Mouse (Mus musculus): ENCODE results near the gene Map4k1. TPM values are rescaled to one million over a fixed set of nuclear protein-coding genes. Genes with fewer than 3 reads are reported as not detected.
A peak's percentile ranks its signal among the peaks of the same experiment; 100 is the strongest.

Gene Map4k1
- polyA plus RNA-seq, 1 experiment from 2014 or later, result 12.1 TPM

DNA sequence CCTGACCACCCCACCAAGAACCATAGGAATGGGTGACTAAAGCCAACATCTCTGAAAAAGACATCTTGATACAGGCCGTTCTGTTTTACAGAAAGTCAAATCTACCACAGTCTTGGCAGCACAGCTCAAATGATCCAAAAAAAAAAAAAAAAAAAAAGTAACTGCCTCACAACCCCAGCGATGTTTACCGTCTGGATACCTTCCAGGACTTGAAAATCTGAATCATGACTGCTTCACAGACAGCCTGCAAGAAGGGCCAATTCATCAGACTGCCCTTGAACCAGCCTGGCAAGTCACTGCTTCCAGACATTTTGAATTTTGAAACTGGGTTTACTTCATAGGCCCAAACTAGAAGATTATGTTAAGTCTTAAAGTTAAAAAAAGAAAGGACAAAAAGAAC is 29.1 kb upstream of the Map4k1 start:
- DNase-seq (ENCODE audit: low spot score) (no peak), ATAC-seq (ENCODE audit: insufficient number of reproducible peaks, low FRiP score, low TSS enrichment, low read depth) (no peak)
- Histone ChIP-seq H3K4me1 (ENCODE audit: control insufficient read depth, insufficient read depth, low read length) (peaks cover 48% of the 10 kb centered on the region), H3K36me3 (ENCODE audit: control insufficient read depth, insufficient read depth, low read length) (no peaks in the 10 kb centered on the region), H3K27me3 (ENCODE audit: control insufficient read depth, insufficient read depth, low read length) (no peaks in the 10 kb centered on the region), H3K9me3 (ENCODE audit: control insufficient read depth, low read length) (no peaks in the 10 kb centered on the region), H3K4me3 (ENCODE audit: low read depth, low read length) (no peak overlapping the region), H3K4me2 (ENCODE audit: low read depth, severe bottlenecking) (peak overlapping the region; percentile 20), H3K27ac (replicated peaks; ENCODE audit: low read depth, low read length) (no peak overlapping the region; the same call in 1 of the 2 replicates), H3K9ac (ENCODE audit: low read length) (no peak overlapping the region)
- 49% methylated on average over 3 of the region's 3 CpGs for WGBS

DNA sequence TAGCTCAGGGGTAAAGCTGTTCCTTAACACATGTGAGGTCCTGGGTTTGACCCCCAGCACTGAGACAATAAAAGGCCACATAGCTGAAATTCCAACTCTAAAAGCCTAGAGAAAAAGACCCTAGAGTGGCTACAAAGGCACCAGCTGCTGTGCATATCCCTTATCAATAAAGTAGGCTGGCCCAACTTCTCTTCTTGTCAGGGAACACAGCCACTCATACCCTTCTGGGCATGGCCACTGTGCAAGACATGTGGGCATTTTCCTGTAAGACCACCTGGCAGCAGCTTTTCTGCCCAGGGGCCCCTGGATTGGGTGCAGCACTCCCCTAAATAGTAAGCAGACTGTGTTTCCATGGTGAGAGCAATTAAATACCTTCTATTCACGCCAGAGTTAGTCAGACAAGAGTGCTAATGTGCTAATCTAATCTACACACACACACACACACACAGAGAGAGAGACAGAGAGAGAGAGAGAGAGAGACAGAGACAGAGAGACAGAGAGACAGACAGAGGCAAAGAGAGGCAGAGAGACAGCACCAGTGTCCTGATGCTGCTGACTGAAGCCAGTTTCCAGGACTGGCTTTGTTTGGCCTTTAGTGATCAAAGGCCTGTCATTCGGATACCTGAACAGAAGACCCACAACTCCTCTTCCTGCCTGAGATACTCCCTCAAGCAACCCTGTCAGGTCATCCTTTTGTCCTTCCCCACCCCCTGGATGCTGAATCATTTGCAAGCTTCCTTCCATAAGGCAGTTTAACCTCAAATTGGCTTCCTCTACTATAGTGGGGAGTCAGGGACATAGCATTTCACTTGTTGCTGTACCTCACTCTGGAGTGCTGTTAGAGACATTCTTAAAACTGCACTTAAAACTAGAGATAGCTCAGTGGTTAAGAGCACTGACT is 28.1 kb upstream of the Map4k1 start:
- H3K4me2 ChIP-seq (ENCODE audit: low read depth, severe bottlenecking), result peak overlapping the region; percentile 27; the same call in 1 of the 2 replicates
- no peaks in the 10 kb centered on the region for H3K27me3 ChIP-seq (ENCODE audit: control insufficient read depth, insufficient read depth, low read length)
- no peaks in the 10 kb centered on the region for H3K9me3 ChIP-seq (ENCODE audit: control insufficient read depth, low read length)
- DNase-seq (ENCODE audit: low spot score), result peak; percentile 43
- H3K4me3 ChIP-seq (ENCODE audit: low read depth, low read length), result no peak overlapping the region
- H3K9ac ChIP-seq (ENCODE audit: low read length), result 0 out of 2 replicates have a peak overlapping the region, but pooled peaks have one; percentile 12
- H3K27ac ChIP-seq (replicated peaks; ENCODE audit: low read depth, low read length), result peak overlapping the region; percentile 81
- ATAC-seq (ENCODE audit: insufficient number of reproducible peaks, low FRiP score, low TSS enrichment, low read depth), result 0 out of 2 replicates have a peak, but pooled peaks have one; percentile 48
- H3K36me3 ChIP-seq (ENCODE audit: control insufficient read depth, insufficient read depth, low read length), result no peaks in the 10 kb centered on the region
- WGBS, result 20% methylated on average over 2 of the region's 2 CpGs
- peaks cover 47% of the 10 kb centered on the region for H3K4me1 ChIP-seq (ENCODE audit: control insufficient read depth, insufficient read depth, low read length)

DNA sequence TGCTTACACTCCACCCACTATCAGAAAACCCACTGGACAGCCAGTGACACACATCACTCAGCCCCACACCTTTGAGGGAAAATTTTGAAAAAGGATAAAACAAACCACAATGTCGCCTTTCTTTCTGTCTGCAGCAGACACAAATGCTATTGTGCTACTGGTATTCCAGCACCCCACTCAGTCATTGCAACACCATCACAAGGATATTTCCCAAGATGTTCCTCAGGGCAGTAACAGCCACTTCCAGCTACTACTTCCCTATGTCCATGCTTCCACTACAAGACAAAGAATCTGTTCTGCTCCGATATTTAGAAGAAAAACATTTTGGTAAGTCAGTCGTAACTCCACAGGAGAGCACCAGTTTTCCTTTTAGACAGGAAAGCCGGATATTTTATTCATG is 27.1 kb upstream of the Map4k1 start:
- WGBS, result 92% methylated on average over 4 of the region's 4 CpGs
- no peak for ATAC-seq (ENCODE audit: insufficient number of reproducible peaks, low FRiP score, low TSS enrichment, low read depth)

DNA sequence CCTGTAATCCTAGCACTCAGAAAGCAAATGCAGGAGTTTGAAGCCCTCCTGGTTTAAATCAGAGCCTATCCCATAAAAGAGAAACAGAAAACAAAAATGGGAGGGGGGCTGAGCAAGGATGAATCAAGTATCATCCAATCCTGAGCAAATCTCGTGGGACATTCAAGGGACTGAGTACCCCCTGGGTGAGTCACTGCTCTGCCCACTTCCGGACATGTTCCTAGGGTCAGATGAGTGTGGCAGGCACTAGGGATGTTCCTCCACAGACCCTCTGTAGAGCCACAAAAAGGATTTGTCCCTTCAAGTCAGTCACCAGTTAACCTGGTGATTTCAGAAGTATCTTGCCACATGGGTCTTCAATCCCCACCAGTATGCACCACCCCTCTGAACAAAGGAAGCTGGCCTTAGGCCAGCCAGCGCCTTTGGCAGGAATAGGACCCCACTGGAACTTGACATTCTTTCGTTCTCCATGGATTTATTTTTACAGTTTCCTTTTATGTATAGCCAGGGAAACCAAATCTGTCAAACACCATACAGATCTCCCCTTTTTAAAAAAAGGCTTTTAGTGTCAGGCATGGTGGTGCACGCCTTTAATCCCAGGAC is 26.5 kb upstream of the Map4k1 start:
- no peak for DNase-seq (ENCODE audit: low spot score)
- H3K4me1 ChIP-seq (ENCODE audit: control insufficient read depth, insufficient read depth, low read length), result peaks cover 52% of the 10 kb centered on the region

More for the DNA sequence above, 27.1 kb upstream of the Map4k1 start:
- DNase-seq (ENCODE audit: low spot score), result no peak
- Histone ChIP-seq H3K4me2 (ENCODE audit: low read depth, severe bottlenecking) (no peak overlapping the region), H3K4me1 (ENCODE audit: control insufficient read depth, insufficient read depth, low read length) (peaks cover 50% of the 10 kb centered on the region), H3K9ac (ENCODE audit: low read length) (no peak overlapping the region), H3K27me3 (ENCODE audit: control insufficient read depth, insufficient read depth, low read length) (no peaks in the 10 kb centered on the region), H3K27ac (replicated peaks; ENCODE audit: low read depth, low read length) (no peak overlapping the region), H3K9me3 (ENCODE audit: control insufficient read depth, low read length) (no peaks in the 10 kb centered on the region), H3K36me3 (ENCODE audit: control insufficient read depth, insufficient read depth, low read length) (no peaks in the 10 kb centered on the region), H3K4me3 (ENCODE audit: low read depth, low read length) (no peak overlapping the region)

DNA sequence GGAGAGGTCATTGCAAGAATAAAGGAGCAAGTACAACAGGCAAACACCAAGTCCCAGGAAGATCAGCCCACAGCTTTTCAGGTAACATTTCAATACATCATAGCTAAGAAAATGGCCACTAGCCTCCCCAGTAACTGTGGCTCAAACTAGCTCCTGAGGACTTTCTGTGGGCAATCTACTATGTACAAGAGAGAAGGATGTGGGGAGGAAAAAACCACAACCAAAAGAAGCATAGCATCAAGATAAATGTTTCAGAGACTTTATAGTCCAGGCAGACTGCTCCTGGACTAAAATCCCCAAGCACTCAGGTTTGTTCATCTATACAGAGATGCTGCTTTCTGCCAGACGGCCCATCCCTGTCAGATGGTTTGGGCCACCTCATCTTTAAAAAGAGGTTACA is 25.6 kb upstream of the Map4k1 start:
- H3K4me2 ChIP-seq (ENCODE audit: low read depth, severe bottlenecking), result no peak overlapping the region
- no peaks in the 10 kb centered on the region for H3K27me3 ChIP-seq (ENCODE audit: control insufficient read depth, insufficient read depth, low read length)
- no peaks in the 10 kb centered on the region for H3K36me3 ChIP-seq (ENCODE audit: control insufficient read depth, insufficient read depth, low read length)
- DNase-seq (ENCODE audit: low spot score) (no peak), ATAC-seq (ENCODE audit: insufficient number of reproducible peaks, low FRiP score, low TSS enrichment, low read depth) (no peak)
- no peak overlapping the region for H3K9ac ChIP-seq (ENCODE audit: low read length)
- H3K9me3 ChIP-seq (ENCODE audit: control insufficient read depth, low read length), result no peaks in the 10 kb centered on the region
- H3K4me1 ChIP-seq (ENCODE audit: control insufficient read depth, insufficient read depth, low read length), result peaks cover 52% of the 10 kb centered on the region
- WGBS, result 87% methylated on average over 1 of the region's 1 CpGs
- no peak overlapping the region for H3K4me3 ChIP-seq (ENCODE audit: low read depth, low read length)
- no peak overlapping the region for H3K27ac ChIP-seq (replicated peaks; ENCODE audit: low read depth, low read length)

More for the DNA sequence above, 26.5 kb upstream of the Map4k1 start:
- WGBS, result 84% methylated on average over 5 of the region's 5 CpGs
- Histone ChIP-seq H3K9ac (ENCODE audit: low read length) (no peak overlapping the region), H3K4me2 (ENCODE audit: low read depth, severe bottlenecking) (no peak overlapping the region), H3K27ac (replicated peaks; ENCODE audit: low read depth, low read length) (no peak overlapping the region), H3K36me3 (ENCODE audit: control insufficient read depth, insufficient read depth, low read length) (no peaks in the 10 kb centered on the region), H3K4me3 (ENCODE audit: low read depth, low read length) (no peak overlapping the region), H3K27me3 (ENCODE audit: control insufficient read depth, insufficient read depth, low read length) (no peaks in the 10 kb centered on the region), H3K9me3 (ENCODE audit: control insufficient read depth, low read length) (no peaks in the 10 kb centered on the region)
- no peak for ATAC-seq (ENCODE audit: insufficient number of reproducible peaks, low FRiP score, low TSS enrichment, low read depth)

DNA sequence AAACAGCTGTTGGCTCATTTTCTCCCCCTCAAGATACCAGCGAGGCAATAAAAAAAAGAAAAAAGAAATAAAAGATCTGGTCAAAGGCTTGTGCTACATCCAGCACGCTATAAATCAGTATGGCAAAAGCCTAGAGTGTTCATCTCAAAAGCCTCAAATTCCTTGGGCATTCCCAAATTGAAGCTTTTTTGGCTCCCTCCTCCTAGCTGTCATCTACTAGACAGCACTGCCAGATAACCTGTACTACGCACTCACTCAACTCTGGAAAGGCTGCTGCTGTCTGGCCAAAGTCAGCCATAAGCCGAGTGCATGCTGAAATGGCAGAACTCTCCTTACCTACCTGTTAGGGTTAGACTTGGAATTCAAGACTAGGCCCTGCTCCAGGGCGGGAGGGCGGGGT is 24.6 kb upstream of the Map4k1 start:
- ATAC-seq (ENCODE audit: insufficient number of reproducible peaks, low FRiP score, low TSS enrichment, low read depth), result no peak
- no peak overlapping the region for H3K9ac ChIP-seq (ENCODE audit: low read length)
- H3K36me3 ChIP-seq (ENCODE audit: control insufficient read depth, insufficient read depth, low read length), result no peaks in the 10 kb centered on the region
- H3K4me2 ChIP-seq (ENCODE audit: low read depth, severe bottlenecking), result no peak overlapping the region
- H3K27me3 ChIP-seq (ENCODE audit: control insufficient read depth, insufficient read depth, low read length), result no peaks in the 10 kb centered on the region
- peaks cover 45% of the 10 kb centered on the region for H3K4me1 ChIP-seq (ENCODE audit: control insufficient read depth, insufficient read depth, low read length)
- no peak overlapping the region for H3K4me3 ChIP-seq (ENCODE audit: low read depth, low read length)
- no peak overlapping the region for H3K27ac ChIP-seq (replicated peaks; ENCODE audit: low read depth, low read length)
- 89% methylated on average over 6 of the region's 6 CpGs for WGBS
- DNase-seq (ENCODE audit: low spot score), result no peak
- no peaks in the 10 kb centered on the region for H3K9me3 ChIP-seq (ENCODE audit: control insufficient read depth, low read length)

DNA sequence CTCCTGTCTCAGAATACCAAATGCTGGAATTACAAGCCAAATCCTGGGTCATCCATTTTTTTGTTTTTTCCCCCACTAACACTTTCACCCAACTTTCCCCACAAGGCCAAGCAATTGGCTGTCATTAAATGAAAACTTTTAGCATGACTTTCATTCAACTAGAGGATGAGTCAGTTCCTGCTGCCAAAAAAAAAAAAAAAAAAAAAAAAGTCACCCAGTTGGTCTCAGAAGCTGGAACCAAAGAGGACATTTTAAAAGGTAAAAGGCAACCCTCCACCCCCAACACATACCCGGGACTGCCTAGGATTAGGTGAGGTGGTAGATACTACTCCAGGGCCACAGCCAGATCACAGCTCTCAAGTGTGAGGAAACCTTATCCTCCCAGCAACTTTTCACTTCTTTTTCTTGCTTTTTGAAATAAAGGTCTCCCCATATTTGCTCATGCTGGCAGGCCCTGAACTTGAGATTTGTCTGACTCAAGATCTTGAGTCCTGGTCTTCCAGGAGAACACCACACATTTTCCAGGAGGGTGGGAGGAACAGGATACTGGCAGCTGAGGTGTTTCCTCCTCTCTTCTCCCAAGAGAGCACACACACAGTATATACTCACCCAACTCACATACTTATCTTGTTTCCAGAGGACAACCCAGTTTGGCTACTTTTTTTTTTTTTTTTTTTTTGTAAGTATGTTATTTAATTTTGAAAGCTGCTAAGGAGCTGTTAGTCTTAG is 23.7 kb upstream of the Map4k1 start:
- no peak overlapping the region for H3K27ac ChIP-seq (replicated peaks; ENCODE audit: low read depth, low read length)
- H3K36me3 ChIP-seq (ENCODE audit: control insufficient read depth, insufficient read depth, low read length), result no peaks in the 10 kb centered on the region

DNA sequence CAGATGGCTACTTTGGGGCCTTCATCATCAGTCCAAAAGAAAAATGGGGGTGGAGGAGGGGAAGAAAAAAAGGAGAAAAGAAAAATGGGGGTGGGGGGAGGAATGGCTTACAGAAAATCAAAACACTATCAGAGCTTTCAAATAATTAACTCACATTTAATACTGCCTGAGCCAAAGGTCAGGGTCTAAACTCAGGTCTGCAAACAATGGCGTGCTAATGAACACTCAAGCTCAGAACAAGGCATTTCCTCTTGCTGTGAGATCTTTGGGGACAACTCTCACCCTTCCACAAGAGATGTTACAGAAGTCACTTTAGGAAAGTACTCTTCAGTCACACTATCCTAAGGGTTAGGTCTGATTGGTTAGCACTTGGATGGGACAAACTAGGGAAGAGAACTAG is 23.1 kb upstream of the Map4k1 start:
- no peaks in the 10 kb centered on the region for H3K9me3 ChIP-seq (ENCODE audit: control insufficient read depth, low read length)
- 45% methylated on average over 1 of the region's 1 CpGs for WGBS
- no peak for DNase-seq (ENCODE audit: low spot score)
- ATAC-seq (ENCODE audit: insufficient number of reproducible peaks, low FRiP score, low TSS enrichment, low read depth), result no peak
- H3K27me3 ChIP-seq (ENCODE audit: control insufficient read depth, insufficient read depth, low read length), result no peaks in the 10 kb centered on the region
- peak overlapping the region; percentile 65; the same call in 1 of the 2 replicates for H3K4me2 ChIP-seq (ENCODE audit: low read depth, severe bottlenecking)
- H3K9ac ChIP-seq (ENCODE audit: low read length), result no peak overlapping the region
- no peak overlapping the region for H3K27ac ChIP-seq (replicated peaks; ENCODE audit: low read depth, low read length)
- peaks cover 33% of the 10 kb centered on the region for H3K4me1 ChIP-seq (ENCODE audit: control insufficient read depth, insufficient read depth, low read length)
- no peaks in the 10 kb centered on the region for H3K36me3 ChIP-seq (ENCODE audit: control insufficient read depth, insufficient read depth, low read length)
- H3K4me3 ChIP-seq (ENCODE audit: low read depth, low read length), result no peak overlapping the region

More for the DNA sequence above, 23.7 kb upstream of the Map4k1 start:
- Histone ChIP-seq H3K9ac (ENCODE audit: low read length) (no peak overlapping the region), H3K4me3 (ENCODE audit: low read depth, low read length) (no peak overlapping the region), H3K4me1 (ENCODE audit: control insufficient read depth, insufficient read depth, low read length) (peaks cover 38% of the 10 kb centered on the region), H3K9me3 (ENCODE audit: control insufficient read depth, low read length) (no peaks in the 10 kb centered on the region), H3K27me3 (ENCODE audit: control insufficient read depth, insufficient read depth, low read length) (no peaks in the 10 kb centered on the region), H3K4me2 (ENCODE audit: low read depth, severe bottlenecking) (no peak overlapping the region)
- ATAC-seq (ENCODE audit: insufficient number of reproducible peaks, low FRiP score, low TSS enrichment, low read depth), result no peak
- DNase-seq (ENCODE audit: low spot score), result no peak
- WGBS, result 69% methylated on average over 1 of the region's 1 CpGs
